Mouse (Mus musculus) lung, postnatal 10 days (tissue): ENCODE results near the gene Sgca.
A peak's percentile ranks its signal among the peaks of the same experiment; 100 is the strongest.

Experiments
- DNase-seq: peaks from one replicate; pipeline ENCODE4 v3.0.0; 2021

The Sgca gene

GRCm38 (mm10) chr11:95001058-95001457 lies 24.9 kb upstream of the Sgca start:
- peak; percentile 83 for DNase-seq

GRCm38 (mm10) chr11:95000548-95000947 lies 24.4 kb upstream of the Sgca start:
- DNase-seq = peak; percentile 86

GRCm38 (mm10) chr11:95000128-95000527 lies 24.0 kb upstream of the Sgca start:
- DNase-seq = no peak

- DNase-seq = no peak
These were observed 22.0 kb upstream of the Sgca start for GRCm38 (mm10) chr11:94998041-94998531.

GRCm38 (mm10) chr11:94997596-94997995 lies 21.5 kb upstream of the Sgca start:
- DNase-seq = peak; percentile 46

- DNase-seq = no peak
These were observed 20.9 kb upstream of the Sgca start for GRCm38 (mm10) chr11:94996984-94997383.

GRCm38 (mm10) chr11:94996101-94996500 lies 20.0 kb upstream of the Sgca start:
- DNase-seq = no peak

- DNase-seq = no peak
These were observed 19.0 kb upstream of the Sgca start for GRCm38 (mm10) chr11:94994947-94995772.

- DNase-seq = peak; percentile 70
These were observed 18.2 kb upstream of the Sgca start for GRCm38 (mm10) chr11:94994208-94994814.

GRCm38 (mm10) chr11:94992754-94993606 lies 16.9 kb upstream of the Sgca start:
- peak; percentile 67 for DNase-seq

- no peak for DNase-seq
These were observed 16.3 kb upstream of the Sgca start for GRCm38 (mm10) chr11:94992480-94992753.

- DNase-seq = peak; percentile 66
These were observed 15.7 kb upstream of the Sgca start for GRCm38 (mm10) chr11:94991641-94992479.

- DNase-seq = peak; percentile 96
These were observed 14.8 kb upstream of the Sgca start, which contains the start of gene Ppp1r9b for GRCm38 (mm10) chr11:94990749-94991577. TSS of gene Ppp1r9b (plus strand) at chr11:94991035.

- DNase-seq = no peak
These were observed 14.1 kb upstream of the Sgca start for GRCm38 (mm10) chr11:94990102-94990748.

- DNase-seq = peak; percentile 93
These were observed 13.5 kb upstream of the Sgca start for GRCm38 (mm10) chr11:94989562-94990017.

GRCm38 (mm10) chr11:94988780-94989561 lies 12.8 kb upstream of the Sgca start:
- DNase-seq = peak; percentile 54

- DNase-seq = no peak
These were observed 11.7 kb upstream of the Sgca start for GRCm38 (mm10) chr11:94987851-94988250.

GRCm38 (mm10) chr11:94987341-94987740 lies 11.2 kb upstream of the Sgca start:
- no peak for DNase-seq

- DNase-seq = no peak
These were observed 10.3 kb upstream of the Sgca start for GRCm38 (mm10) chr11:94986435-94986834.

GRCm38 (mm10) chr11:94985822-94986221 lies 9.7 kb upstream of the Sgca start:
- no peak for DNase-seq
